Mouse (Mus musculus) T-helper 1 cell (primary cell): ENCODE measurements around the gene Tmpo.

ENCODE experiments used
- in situ Hi-C: fragments of 300-600 bp; cut with MboI, MseI; formaldehyde crosslinking; loops from one replicate; pipeline ENCODE4 v1.15.1; 2025; ENCODE audit warnings: high pct_unique_total_duplicates

Gene Tmpo

DNA sequence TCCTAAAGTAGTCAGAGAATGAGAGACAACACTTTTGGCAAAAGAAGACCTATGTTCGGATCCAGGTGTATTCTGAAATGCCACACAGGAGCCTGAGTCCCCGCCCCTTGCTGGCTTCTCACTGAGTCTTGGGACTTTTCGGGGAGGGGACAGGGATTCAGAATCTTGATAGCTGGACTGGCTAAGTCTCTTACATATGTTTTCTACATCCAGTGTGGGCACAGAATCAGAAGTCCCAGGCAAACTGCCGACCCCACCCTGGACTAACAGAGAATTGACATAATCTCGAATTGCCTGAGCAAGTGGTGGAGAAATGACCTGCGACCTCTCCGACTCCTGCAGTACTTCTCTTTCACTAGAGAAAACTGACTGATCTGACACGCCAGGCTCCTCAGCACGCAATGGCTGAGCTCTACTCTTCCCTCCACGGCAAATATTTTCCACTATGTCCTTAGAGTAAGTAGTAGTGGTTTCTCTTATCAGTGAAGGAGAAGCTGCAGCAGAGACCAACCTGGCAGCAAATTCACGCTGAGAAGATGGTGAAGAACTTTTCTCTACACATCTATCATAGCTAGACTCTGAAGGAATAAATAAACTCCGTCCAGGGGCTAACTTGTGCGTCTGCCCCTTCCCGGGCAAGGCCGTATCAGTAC is 18.5 kb downstream of the Tmpo start:
- in situ Hi-C loops: no loop called here

DNA sequence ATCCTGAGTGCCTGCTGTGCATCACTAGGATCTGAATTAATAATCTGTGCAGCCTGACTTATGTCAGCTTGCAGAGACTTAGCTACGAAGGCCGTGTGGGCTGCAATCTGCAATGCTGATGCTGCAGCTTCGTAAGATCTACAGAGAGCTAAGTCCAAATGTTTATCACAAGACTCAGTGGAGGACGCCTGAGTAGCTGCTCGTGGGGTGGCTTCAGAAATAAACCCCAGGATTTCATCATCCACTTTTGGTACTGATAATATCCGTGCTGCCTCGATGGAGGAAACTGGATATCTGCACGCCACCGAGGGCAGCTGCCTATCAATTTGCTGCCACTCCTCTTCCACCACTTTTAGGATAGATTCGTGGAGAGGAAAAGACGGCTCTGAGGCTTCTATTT is 19.0 kb downstream of the Tmpo start:
- in situ Hi-C loops: no loop called here

DNA sequence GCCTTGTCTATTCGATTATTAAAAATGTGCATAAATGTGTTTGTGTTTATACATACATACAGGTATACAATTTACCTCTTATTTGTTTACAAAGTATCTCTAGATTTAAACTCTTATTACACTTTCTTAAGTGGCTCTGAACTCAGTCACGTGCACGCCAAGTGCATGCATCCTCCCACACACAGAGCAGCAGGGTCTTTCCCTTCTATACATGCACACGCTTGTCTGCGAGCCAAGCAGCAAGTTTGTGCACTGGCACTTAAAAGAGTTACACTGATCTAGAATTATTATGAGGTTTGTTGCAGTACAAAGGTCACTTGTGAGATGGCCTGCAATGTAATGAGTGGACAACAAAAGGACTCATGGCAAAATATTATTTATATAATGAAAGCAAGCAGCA is 20.1 kb downstream of the Tmpo start:
- in situ Hi-C loops: no loop called here

GRCm38 (mm10) chr10:91158442-91158841 is 22.7 kb downstream of the Tmpo start:
- in situ Hi-C loops: no loop called here

GRCm38 (mm10) chr10:91156338-91156737 is 24.8 kb downstream of the Tmpo start:
- in situ Hi-C loops: no loop called here

DNA sequence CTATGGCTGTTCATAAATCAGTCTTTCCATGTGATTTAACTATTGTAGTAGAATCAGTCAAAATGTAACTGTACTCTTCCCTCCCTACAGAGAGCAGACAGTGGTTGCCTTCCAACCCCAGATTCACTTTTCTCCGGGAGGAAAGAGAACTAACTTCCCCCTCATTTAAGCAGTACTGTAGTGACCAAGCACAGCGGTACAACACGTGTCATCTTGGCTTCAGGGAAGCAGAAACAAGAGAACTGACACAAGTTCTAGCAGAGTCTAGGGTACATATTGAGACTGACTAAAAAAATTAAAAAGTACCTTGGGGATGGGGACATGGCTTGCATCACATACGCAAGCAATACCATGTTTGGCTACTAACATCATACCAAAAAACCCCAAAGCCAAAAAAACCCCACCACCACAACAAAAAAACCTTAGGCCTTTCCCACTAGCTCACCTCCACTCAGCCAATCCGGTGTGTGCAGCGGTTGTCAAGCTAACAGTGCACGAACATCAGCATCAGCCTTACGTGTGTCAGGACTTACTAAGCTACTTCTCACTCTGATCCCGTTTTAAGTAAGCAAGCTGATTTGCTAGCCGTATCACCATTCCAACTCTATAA is 27.1 kb downstream of the Tmpo start:
- in situ Hi-C loops: no loop called here

DNA sequence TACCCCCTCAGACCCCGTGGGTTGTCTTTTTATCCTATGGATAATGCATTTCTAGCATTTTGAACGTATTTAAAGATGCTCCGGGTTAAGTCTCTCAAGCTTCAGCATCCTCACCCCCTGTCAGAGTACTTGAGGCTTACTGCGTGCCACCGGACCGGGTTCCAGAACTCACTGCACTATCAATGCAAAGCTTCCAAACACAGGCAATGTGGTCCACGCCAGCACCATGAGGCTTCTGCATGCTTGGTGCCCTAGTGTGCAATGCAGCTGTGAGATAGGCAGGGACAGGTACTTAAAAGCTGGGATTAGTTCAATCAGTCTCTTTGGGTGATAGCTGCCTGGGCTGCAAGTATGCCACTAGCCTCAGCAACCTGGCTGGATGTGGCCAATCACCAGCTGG is 35.7 kb downstream of the Tmpo start:
- in situ Hi-C loops: no loop called here

- in situ Hi-C loops: loop anchor here (5.0 kb wide), 1 partner anchor 71 kb away; no protein-coding TSS in a partner anchor
Measured at GRCm38 (mm10) chr10:91143313-91144230, 37.5 kb downstream of the Tmpo start.

GRCm38 (mm10) chr10:91142654-91143191 is 38.4 kb downstream of the Tmpo start:
- in situ Hi-C loops: loop anchor here (5.0 kb wide), 1 partner anchor 70 kb away; no protein-coding TSS in a partner anchor

GRCm38 (mm10) chr10:91141564-91141963 is 39.6 kb downstream of the Tmpo start:
- in situ Hi-C loops: loop anchor here (5.0 kb wide), 1 partner anchor 69 kb away; no protein-coding TSS in a partner anchor

GRCm38 (mm10) chr10:91139148-91139766 is 41.9 kb downstream of the Tmpo start:
- in situ Hi-C loops: no loop called here

DNA sequence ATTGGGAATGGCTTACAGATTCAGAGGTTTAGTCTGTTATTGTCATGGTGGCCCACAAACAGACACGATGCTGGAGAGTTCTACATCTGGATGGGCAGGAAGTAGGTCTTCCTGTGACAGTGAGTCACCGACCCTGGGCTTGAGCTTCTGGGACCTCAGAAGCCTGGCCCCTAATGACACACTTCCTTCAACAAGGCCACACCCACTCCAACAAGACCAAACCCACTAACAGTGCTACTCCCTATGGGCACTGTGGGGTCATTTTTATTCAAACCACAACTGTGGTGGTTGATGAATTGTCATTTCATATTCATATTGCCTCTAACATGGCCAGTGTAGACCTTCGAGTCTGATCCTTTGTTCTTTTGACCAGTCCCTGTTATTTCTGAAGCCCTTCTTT is 42.8 kb downstream of the Tmpo start:
- in situ Hi-C loops: no loop called here

DNA sequence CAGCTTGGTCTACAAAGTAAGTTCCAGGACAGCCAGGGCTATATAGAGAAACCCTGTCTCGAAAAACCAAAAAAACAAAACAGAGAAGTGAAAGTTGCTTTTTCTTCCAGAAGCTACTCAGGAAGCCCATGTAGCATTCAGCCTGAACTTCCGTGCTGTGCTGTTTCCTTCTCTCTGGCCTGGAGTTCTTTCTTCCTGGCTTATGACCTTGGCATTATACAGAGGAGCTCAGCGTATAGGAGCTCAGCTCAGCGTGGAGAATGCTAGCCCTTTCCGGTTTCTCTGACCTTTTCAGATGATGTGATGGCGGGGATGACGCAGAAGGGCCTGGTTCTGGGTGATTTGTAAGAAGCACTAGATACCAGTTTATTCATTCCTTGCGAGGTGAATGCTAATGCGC is 43.7 kb downstream of the Tmpo start:
- in situ Hi-C loops: no loop called here

DNA sequence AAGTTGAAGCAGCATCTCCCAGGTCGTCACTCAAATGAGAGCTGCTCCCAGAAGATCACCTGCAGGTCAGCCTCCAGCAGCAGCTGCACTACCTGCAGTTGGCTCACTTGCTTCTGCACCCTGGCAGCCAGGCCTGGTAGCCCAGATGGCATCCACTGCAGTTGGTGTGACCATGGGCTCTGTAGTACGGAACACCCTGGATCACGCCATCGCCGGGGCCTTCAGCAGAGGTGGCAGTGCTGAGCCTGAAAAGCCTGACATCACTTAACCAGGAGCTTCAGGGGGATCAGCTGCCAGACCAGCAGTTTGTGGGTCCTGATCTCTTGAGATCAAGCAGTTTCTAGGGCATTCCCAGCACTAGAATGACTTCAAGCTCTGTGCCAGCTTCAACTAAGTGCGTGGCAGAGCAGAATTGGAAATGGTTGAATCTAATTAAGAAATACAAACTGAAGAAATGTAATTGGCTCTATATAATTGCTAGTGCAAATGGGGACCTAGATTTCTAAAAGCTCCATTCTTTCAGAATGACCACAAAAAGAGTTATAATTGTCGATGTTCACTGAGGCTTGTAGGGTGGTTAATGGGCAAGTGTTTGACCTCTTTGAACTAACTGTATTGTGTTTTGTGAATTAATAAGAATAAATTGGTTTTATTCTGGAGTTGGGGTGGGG is 45.7 kb downstream of the Tmpo start:
- in situ Hi-C loops: no loop called here

DNA sequence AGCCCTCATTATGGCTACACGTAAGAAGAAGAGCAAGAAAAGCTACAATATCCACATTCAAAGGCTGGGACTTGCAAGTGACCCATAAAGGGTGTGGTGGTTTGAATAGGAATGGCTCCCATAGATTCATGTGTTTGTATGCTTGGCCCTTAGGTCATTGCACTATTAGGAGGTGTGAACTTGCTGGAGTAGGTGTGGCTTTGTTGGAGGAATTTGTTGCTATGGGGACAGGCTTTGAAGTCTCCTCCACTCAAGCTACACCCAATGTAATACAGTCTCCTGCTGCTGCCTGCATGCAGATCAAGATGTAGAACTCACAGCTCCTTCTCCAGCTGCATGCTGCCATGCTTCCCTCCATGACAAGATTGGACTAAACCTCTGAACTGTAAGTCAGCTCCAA is 49.5 kb downstream of the Tmpo start:
- in situ Hi-C loops: no loop called here

DNA sequence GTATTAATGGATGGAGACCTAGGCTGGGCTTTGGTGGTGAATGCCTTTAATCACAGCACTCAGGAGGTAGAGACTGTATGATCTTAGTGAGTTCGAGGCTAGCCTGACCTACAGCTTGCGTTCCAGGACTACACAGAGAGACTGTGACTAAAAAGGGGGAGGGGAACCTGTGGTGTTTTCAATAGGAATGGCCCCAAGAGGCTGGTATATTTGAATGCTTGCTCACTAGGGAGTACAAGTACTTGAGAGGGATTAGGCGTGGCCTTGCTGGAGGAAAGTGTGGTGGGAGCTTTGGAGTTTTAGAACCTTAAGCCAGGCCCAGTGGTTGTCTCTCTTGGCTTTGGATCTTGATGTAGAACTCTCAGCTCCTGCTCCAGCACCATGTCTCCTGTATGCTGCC is 50.3 kb downstream of the Tmpo start:
- in situ Hi-C loops: no loop called here

- in situ Hi-C loops: no loop called here
Measured at GRCm38 (mm10) chr10:91128551-91129160, 52.5 kb downstream of the Tmpo start.

- in situ Hi-C loops: no loop called here
Measured at GRCm38 (mm10) chr10:91127395-91127794, 53.7 kb downstream of the Tmpo start.

- in situ Hi-C loops: no loop called here
Measured at GRCm38 (mm10) chr10:91126618-91127355, 54.3 kb downstream of the Tmpo start.
